Mouse (Mus musculus) effector memory CD4-positive, alpha-beta T cell, adult 7 months (primary cell): Measurements from ENCODE around the gene Olfr1132. TPM values are rescaled to one million over a fixed set of nuclear protein-coding genes. Genes with fewer than 3 reads are reported as not detected.

Experiments
- polyA plus RNA-seq: library from polyadenylated mRNA; unstranded; fragments of 100-300 nt; shearing (Covaris generic); gene quantifications from one replicate; pipeline ENCODE4 v1.2.1, GENCODE M21; 2017

Olfr1132 gene
- polyA plus RNA-seq = not detected

DNA sequence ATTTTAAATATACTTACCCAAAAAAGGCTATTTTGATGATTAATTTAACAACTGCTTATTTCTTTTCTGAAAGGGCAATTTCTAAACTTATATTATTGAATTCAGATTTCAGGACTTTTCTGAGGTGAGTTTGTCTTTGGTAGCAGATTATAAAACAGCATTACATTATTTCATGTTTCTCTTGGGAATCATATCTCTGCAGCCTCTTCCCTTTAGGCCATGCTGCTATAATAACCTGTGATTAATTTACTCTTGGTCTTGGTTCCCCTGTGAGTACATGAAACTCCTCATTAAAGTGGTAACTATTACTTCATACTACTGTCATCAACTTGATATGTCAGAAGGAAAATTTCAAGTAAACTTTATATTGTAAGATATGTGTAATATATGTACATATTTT, at the start of gene Olfr1132:
Gene Olfr1132, minus strand, starts transcription at position 101 of the 400 bp plus-strand sequence.

DNA sequence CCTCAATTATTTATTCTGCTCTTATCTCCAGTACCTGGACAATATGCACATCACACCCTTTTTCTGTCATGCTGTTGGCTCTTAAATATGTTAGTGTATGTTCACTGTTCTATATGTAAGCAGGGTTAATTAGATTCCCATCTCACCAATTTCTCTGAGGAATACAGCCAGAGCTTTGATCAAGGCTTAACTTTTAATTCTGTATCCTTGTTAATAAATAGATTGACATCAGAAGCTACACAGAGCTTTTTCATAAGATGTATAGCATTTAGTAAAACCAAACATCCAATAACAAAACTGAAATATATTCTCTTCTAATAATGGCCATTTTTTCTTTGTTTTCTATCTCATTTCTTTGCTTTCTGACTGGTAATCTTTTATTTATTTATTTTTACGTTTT, 36.2 kb upstream of the Olfr1132 start, which contains the start of gene Olfr1135:
Gene Olfr1135, minus strand, starts transcription at position 101 of the 400 bp plus-strand sequence.

DNA sequence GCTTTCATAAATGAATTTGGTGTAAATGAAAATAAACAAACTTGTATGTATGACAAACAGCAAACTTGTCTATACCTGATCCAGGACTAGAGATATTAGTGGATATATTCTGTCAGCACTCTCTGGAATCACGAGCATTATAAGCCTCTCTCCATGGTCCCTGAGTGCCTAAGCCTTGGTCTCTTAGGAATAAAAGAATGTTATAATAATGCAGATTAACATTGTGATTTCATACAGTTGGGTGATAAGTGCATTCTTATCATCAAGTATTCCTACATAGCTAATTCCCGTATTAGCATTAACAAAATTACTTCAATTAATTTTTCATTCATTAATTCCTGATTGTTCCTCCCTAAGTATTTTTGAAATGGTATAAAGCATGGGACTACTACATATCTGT, 21.0 kb upstream of the Olfr1132 start, which contains the start of gene Olfr1134:
Gene Olfr1134, minus strand, starts transcription at position 101 of the 400 bp plus-strand sequence.

DNA sequence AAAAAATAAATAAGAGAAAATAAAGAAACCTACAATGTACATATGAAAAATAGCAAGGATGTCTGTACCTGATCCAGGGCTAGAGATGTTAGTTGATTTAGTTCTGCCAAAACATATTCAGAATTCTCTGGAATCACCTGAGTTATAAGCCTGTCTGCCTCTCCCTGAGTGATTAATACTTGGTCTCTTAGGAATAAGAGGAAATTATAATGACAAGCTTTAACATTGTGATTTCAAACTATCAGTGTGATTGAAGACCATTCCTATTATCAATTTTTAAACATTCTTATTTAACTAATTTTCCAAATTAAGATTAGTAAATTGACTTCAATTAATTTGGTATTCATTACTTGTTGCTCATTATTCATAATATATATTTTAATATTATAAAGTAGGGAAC, 9.9 kb upstream of the Olfr1132 start, which contains the start of gene Olfr1133:
Gene Olfr1133, minus strand, starts transcription at position 101 of the 400 bp plus-strand sequence.

DNA sequence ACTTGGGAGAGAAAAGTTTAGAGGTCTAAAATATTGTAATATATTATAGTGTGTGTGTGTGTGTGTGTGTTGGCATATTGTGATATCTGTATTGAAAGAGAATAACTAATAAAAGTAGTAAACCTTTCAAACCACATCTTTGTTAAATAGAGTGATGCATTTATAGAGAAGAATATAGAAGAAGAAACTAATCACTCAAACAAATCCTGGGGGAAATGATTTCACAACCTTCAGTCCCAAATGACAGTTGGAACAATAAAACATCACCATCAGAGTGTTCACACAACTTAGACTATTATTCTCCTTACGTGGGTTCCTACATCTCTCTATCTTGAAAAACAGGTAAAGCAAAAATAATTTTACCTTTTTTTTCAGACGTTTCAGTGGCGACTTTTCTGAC, 10.5 kb downstream of the Olfr1132 start, which contains the start of gene Olfr1131:
Gene Olfr1131, plus strand, starts transcription at position 301 of the 400 bp plus-strand sequence.

DNA sequence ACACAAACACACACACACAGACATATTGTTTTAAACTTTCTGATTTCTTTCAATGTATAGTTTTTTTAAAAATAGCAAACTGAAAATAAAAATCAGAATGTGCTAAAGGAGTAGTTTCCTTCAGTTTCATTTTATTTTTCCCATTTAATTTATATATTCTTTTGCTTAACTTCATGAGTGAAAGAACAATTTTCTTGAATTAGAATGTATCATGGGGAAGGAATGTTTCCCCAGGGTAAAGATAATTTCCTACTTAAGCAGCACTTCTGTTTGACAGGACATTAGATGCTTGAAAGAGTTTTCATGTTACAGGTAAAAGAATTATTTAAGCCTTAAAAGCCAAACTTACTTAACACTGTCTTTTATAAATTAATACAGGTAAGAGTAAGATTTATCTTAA, 31.4 kb downstream of the Olfr1132 start, which contains the start of gene Olfr1130:
Gene Olfr1130, plus strand, starts transcription at position 301 of the 400 bp plus-strand sequence.

Other genes starting within 250 kb of the Olfr1132 start
- gene Olfr1123, start 220.9 kb downstream of the Olfr1132 start, polyA plus RNA-seq = not detected
- gene Olfr1124, start 207.3 kb downstream of the Olfr1132 start, polyA plus RNA-seq = 0.30 TPM
- not detected for gene Olfr1126, start 183.6 kb downstream of the Olfr1132 start, polyA plus RNA-seq
- gene Pramel7, start 140.4 kb downstream of the Olfr1132 start, polyA plus RNA-seq = not detected
- gene Pramel6, start 131.0 kb downstream of the Olfr1132 start, polyA plus RNA-seq = not detected
- not detected for gene Olfr153, start 105.7 kb downstream of the Olfr1132 start, polyA plus RNA-seq
- 0.41 TPM for gene Olfr1128, start 92.0 kb downstream of the Olfr1132 start, polyA plus RNA-seq
- gene Olfr1129, start 63.6 kb downstream of the Olfr1132 start, polyA plus RNA-seq = not detected
- not detected for gene Olfr1130, start 31.3 kb downstream of the Olfr1132 start, polyA plus RNA-seq
- not detected for gene Olfr1131, start 10.4 kb downstream of the Olfr1132 start, polyA plus RNA-seq
- not detected for gene Olfr1133, start 9.8 kb upstream of the Olfr1132 start, polyA plus RNA-seq
- not detected for gene Olfr1134, start 20.9 kb upstream of the Olfr1132 start, polyA plus RNA-seq
- not detected for gene Olfr1135, start 36.1 kb upstream of the Olfr1132 start, polyA plus RNA-seq
- not detected for gene Olfr1136, start 56.4 kb upstream of the Olfr1132 start, polyA plus RNA-seq
- gene Olfr1137, start 75.6 kb upstream of the Olfr1132 start, polyA plus RNA-seq = not detected
- gene Olfr1138, start 102.4 kb upstream of the Olfr1132 start, polyA plus RNA-seq = 0.41 TPM
- not detected for gene Olfr1140, start 106.2 kb upstream of the Olfr1132 start, polyA plus RNA-seq
- gene Olfr1141, start 116.5 kb upstream of the Olfr1132 start, polyA plus RNA-seq = not detected
- not detected for gene Olfr152, start 141.9 kb upstream of the Olfr1132 start, polyA plus RNA-seq
- not detected for gene Olfr1143, start 163.1 kb upstream of the Olfr1132 start, polyA plus RNA-seq
- not detected for gene Olfr1145, start 172.3 kb upstream of the Olfr1132 start, polyA plus RNA-seq
- 0.28 TPM for gene Olfr1148, start 193.0 kb upstream of the Olfr1132 start, polyA plus RNA-seq
- not detected for gene Olfr1150-ps1, start 206.5 kb upstream of the Olfr1132 start, polyA plus RNA-seq
- not detected for gene Olfr1151, start 218.3 kb upstream of the Olfr1132 start, polyA plus RNA-seq
- 0.09 TPM for gene Olfr1152, start 229.0 kb upstream of the Olfr1132 start, polyA plus RNA-seq